Mouse (Mus musculus) forebrain, postnatal 0 days (tissue): Measurements from ENCODE around the gene Sf3b5. TPM values are rescaled to one million over a fixed set of nuclear protein-coding genes. Genes with fewer than 3 reads are reported as not detected.

Experiments
- ATAC-seq: fragments of 200-750 bp; cut with Nextera tagmentation; 2 replicates; pipeline ENCODE4 v1.8.0; 2017; ENCODE audit warnings: mild to moderate bottlenecking, moderate library complexity
- DNase-seq: peaks from one replicate; pipeline ENCODE4 v3.0.0-alpha.2; 2015
- H3K27ac ChIP-seq: fragments of 300-500 bp; sonication (generic); 2 replicates; pipeline ENCODE4 v1.5.1; 2014; ENCODE audit warnings: low read depth, mild to moderate bottlenecking, antibody characterized with exemption, low read length, moderate library complexity, mixed read lengths
- H3K27me3 ChIP-seq: fragments of 300-500 bp; sonication (generic); 2 replicates; pipeline ENCODE4 v1.6.1; 2014; ENCODE audit warnings: mild to moderate bottlenecking, low read length, mixed read lengths; ENCODE audit not compliant: insufficient read depth
- H3K36me3 ChIP-seq: fragments of 300-500 bp; sonication (generic); 2 replicates; pipeline ENCODE4 v1.6.1; 2014; ENCODE audit warnings: mild to moderate bottlenecking, moderate library complexity; ENCODE audit not compliant: insufficient read depth
- H3K4me1 ChIP-seq: fragments of 300-500 bp; sonication (generic); 2 replicates; pipeline ENCODE4 v1.6.1; 2014; ENCODE audit warnings: antibody characterized with exemption; ENCODE audit not compliant: insufficient read depth
- H3K4me2 ChIP-seq: fragments of 300-500 bp; sonication (generic); 2 replicates; pipeline ENCODE4 v1.6.1; 2014; ENCODE audit warnings: low read depth, mild to moderate bottlenecking, moderate library complexity
- H3K4me3 ChIP-seq: fragments of 300-500 bp; sonication (generic); 2 replicates; pipeline ENCODE4 v1.5.1; 2014; ENCODE audit warnings: low read depth, low read length, mixed read lengths
- H3K9ac ChIP-seq: fragments of 300-500 bp; sonication (generic); 2 replicates; pipeline ENCODE4 v1.6.1; 2014; ENCODE audit warnings: mild to moderate bottlenecking
- H3K9me3 ChIP-seq: fragments of 300-500 bp; sonication (generic); 2 replicates; pipeline ENCODE4 v1.6.1; 2016; ENCODE audit warnings: low read length
- CTCF ChIP-seq: sonication (generic); IDR thresholded peaks from 2 replicates; pipeline ENCODE4 v1.5.1; 2016; ENCODE audit warnings: antibody characterized with exemption, control low read depth, low read depth
- WGBS: fragments of 180-500 bp; shearing (Covaris S2); extraction: QIAGEN DNeasy Blood & Tissue Kit; methylation state at CpG from one replicate; pipeline ENCODE4 v1.1.7; 2014; 5-methylcytosine and 5-hydroxymethylcytosine counted together
- polyA plus RNA-seq: library from polyadenylated mRNA; unstranded; fragments of >200 nt; fragmentation: Nextera tagmentation; extraction: Ambion mirVana; gene quantifications from 2 replicates; pipeline ENCODE4 v1.2.1, GENCODE M21; 2015
- total RNA-seq: library from RNA; depleted of rRNA; stranded (reverse); fragments of >200 nt; gene quantifications from 2 replicates; pipeline ENCODE4 v1.2.3, GENCODE M21; 2014

Gene Sf3b5
- total and polyA plus RNA-seq, 2 experiments from 2014 or later = 19.7 to 30.2 TPM

- H3K27ac ChIP-seq = no peak overlapping the region
- H3K36me3 ChIP-seq = no peaks in the 10 kb centered on the region
- H3K9me3 ChIP-seq = no peaks in the 10 kb centered on the region
- no peaks in the 10 kb centered on the region for H3K4me1 ChIP-seq
- H3K4me2 ChIP-seq = no peak overlapping the region
- DNase-seq (peak; percentile 87), ATAC-seq (peak; percentile 78; the same call in 1 of the 2 replicates)
- TF ChIP-seq CTCF = peak; percentile 84
- H3K9ac ChIP-seq = no peak overlapping the region
- 42% methylated on average over 17 of the region's 17 CpGs for WGBS
- H3K4me3 ChIP-seq = no peak overlapping the region
- H3K27me3 ChIP-seq = no peaks in the 10 kb centered on the region
Observed at GRCm38 (mm10) chr10:12996736-12997477, 8.2 kb upstream of the Sf3b5 start.

DNA sequence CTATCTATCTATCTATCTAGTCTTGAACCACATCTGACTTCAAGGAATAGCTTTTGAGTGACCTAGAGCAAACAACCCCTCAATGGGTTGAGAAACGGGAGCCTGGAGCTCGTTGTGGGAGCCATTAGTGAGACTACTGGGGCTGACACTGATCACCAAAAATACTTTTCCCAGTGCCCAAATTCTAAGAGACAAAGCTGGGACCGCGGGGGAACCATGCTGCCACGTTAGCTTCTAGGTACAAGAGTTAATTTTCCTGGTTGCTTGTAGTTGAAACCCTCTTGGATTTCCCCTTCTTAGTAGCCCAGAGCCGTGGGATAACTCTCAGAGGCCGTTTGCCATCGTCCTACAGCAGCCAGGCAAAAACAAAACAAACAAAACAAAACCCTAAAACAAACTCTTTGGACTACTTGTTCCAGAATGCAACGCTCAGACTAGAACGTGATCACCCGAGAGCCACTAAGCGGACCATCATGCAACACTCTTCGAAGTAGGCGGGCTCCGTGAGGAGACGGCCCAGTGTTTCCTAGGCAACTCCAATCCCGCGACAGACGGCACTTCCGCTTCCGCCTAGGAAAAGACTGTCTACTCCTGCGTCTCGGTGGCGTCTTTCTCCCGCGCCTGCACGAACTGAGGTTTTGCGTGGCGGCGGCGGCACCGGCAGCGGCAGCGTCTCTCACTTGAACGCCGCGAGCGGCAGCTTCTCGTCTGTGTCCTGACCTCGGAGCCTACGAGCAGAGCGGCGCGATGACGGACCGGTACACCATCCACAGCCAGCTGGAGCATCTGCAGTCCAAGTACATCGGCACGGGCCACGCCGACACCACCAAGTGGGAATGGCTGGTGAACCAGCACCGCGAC, 3.0 kb downstream of the Sf3b5 start:
- H3K9me3 ChIP-seq = no peaks in the 10 kb centered on the region
- peak overlapping the region; percentile 82 for H3K4me2 ChIP-seq
- peak; percentile 98 for DNase-seq
- H3K4me3 ChIP-seq = peak overlapping the region; percentile 84
- H3K36me3 ChIP-seq = no peaks in the 10 kb centered on the region
- WGBS = 3% methylated on average over 52 of the region's 52 CpGs
- peak overlapping the region; percentile 67 for H3K9ac ChIP-seq
- H3K27me3 ChIP-seq = no peaks in the 10 kb centered on the region
- peak; percentile 27; the same call in 1 of the 2 replicates for TF ChIP-seq CTCF
- H3K4me1 ChIP-seq = peaks cover 11% of the 10 kb centered on the region
- peak; percentile 100 for ATAC-seq
- peak overlapping the region; percentile 85 for H3K27ac ChIP-seq

- TF ChIP-seq CTCF = no peak
- Histone ChIP-seq H3K4me1 (peaks cover 11% of the 10 kb centered on the region), H3K4me2 (peak overlapping the region; percentile 82), H3K4me3 (peak overlapping the region; percentile 84), H3K27ac (peak overlapping the region; percentile 85), H3K27me3 (no peaks in the 10 kb centered on the region), H3K36me3 (no peaks in the 10 kb centered on the region), H3K9ac (peak overlapping the region; percentile 67), H3K9me3 (no peaks in the 10 kb centered on the region)
- no peak for DNase-seq
- WGBS = 3% methylated on average over 29 of the region's 29 CpGs
- ATAC-seq = no peak
Observed at GRCm38 (mm10) chr10:13008737-13009121, 3.6 kb downstream of the Sf3b5 start.

GRCm38 (mm10) chr10:13014026-13014425, 8.9 kb downstream of the Sf3b5 start:
- Histone ChIP-seq H3K4me1 (peaks cover 9% of the 10 kb centered on the region), H3K9ac (no peak overlapping the region), H3K4me3 (no peak overlapping the region), H3K36me3 (no peaks in the 10 kb centered on the region), H3K27me3 (no peaks in the 10 kb centered on the region), H3K27ac (no peak overlapping the region), H3K4me2 (no peak overlapping the region), H3K9me3 (no peaks in the 10 kb centered on the region)
- TF ChIP-seq CTCF = no peak
- ATAC-seq (peak; percentile 22; the same call in 1 of the 2 replicates), DNase-seq (peak; percentile 2)
- 64% methylated on average over 7 of the region's 7 CpGs for WGBS

DNA sequence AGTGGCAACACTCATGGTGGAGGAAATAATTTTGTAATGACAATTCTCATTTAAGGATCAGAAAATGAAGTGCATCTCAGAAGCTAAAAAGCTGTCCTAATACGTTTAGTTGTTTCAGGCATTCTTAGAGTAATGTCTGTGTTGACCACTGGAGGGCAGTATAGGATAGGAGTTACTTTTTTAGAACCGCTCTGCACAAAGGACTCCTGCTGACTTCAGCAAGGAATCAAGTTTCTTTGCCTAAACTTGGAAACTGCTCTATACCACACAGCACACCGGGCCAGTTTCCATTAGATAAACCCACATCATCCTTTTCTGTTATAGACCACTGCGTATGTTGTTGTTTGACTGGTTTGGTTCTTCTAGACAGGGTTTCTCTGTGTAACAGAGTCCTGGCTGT, 11.4 kb downstream of the Sf3b5 start:
- 24% methylated on average over 4 of the region's 4 CpGs for WGBS
- Histone ChIP-seq H3K4me2 (no peak overlapping the region), H3K9ac (no peak overlapping the region), H3K4me3 (no peak overlapping the region), H3K27me3 (no peaks in the 10 kb centered on the region), H3K36me3 (no peaks in the 10 kb centered on the region), H3K4me1 (no peaks in the 10 kb centered on the region), H3K9me3 (no peaks in the 10 kb centered on the region), H3K27ac (no peak overlapping the region)
- peak; percentile 87 for TF ChIP-seq CTCF
- DNase-seq (peak; percentile 90), ATAC-seq (peak; percentile 75)

- H3K9ac ChIP-seq = no peak overlapping the region
- H3K4me3 ChIP-seq = no peak overlapping the region
- ATAC-seq = peak; percentile 55
- H3K4me1 ChIP-seq = no peaks in the 10 kb centered on the region
- no peak overlapping the region for H3K4me2 ChIP-seq
- H3K36me3 ChIP-seq = no peaks in the 10 kb centered on the region
- no peaks in the 10 kb centered on the region for H3K27me3 ChIP-seq
- H3K9me3 ChIP-seq = no peaks in the 10 kb centered on the region
- 62% methylated on average over 7 of the region's 7 CpGs for WGBS
- no peak overlapping the region for H3K27ac ChIP-seq
- peak; percentile 73 for TF ChIP-seq CTCF
- peak; percentile 45 for DNase-seq
Observed at GRCm38 (mm10) chr10:13018510-13018909, 13.4 kb downstream of the Sf3b5 start.

DNA sequence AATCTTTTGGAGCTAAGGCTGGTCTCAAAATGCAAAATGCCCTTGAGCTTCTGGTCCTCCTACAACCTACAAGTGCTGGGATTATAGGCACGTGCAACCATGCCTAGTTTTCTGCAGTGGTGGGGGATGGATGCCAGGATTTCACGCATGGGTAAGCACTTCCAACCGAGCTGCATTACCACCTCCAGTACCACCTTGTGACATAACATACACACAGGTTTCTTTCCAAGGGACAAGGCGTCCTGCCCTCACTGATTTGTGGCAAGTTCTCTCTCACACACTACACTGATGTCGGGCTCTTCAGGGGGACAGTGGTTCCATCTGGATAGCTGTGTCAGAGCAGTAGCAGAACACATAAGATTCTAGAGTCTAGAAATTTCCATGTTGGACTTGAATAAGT, 13.9 kb downstream of the Sf3b5 start:
- Histone ChIP-seq H3K27me3 (no peaks in the 10 kb centered on the region), H3K4me1 (no peaks in the 10 kb centered on the region), H3K27ac (no peak overlapping the region), H3K9ac (no peak overlapping the region), H3K4me2 (no peak overlapping the region), H3K9me3 (no peaks in the 10 kb centered on the region), H3K4me3 (no peak overlapping the region), H3K36me3 (no peaks in the 10 kb centered on the region)
- no peak for TF ChIP-seq CTCF
- 63% methylated on average over 5 of the region's 5 CpGs for WGBS
- DNase-seq (no peak), ATAC-seq (no peak)
